Mouse (Mus musculus) ES-Bruce4 (cell line): ENCODE measurements around the gene Neu2. TPM values are rescaled to one million over a fixed set of nuclear protein-coding genes. Genes with fewer than 3 reads are reported as not detected.

ENCODE experiments used
- H3K27ac ChIP-seq: 2 replicates; pipeline ENCODE4 v1.5.1; 2012; ENCODE audit warnings: low read length, inconsistent platforms; ENCODE audit not compliant: insufficient read depth
- H3K27me3 ChIP-seq: 2 replicates; pipeline ENCODE4 v1.6.1; 2012; ENCODE audit warnings: mild to moderate bottlenecking, low read length, inconsistent platforms; ENCODE audit not compliant: control insufficient read depth, poor library complexity, insufficient read depth, severe bottlenecking
- H3K36me3 ChIP-seq: 2 replicates; pipeline ENCODE4 v1.6.1; 2012; ENCODE audit warnings: inconsistent platforms, mild to moderate bottlenecking, low read length, moderate library complexity; ENCODE audit not compliant: control insufficient read depth, poor library complexity, insufficient read depth, severe bottlenecking
- H3K4me1 ChIP-seq: one replicate; pipeline ENCODE4 v1.8.1; 2011; ENCODE audit warnings: low read length; ENCODE audit not compliant: control insufficient read depth, insufficient read depth
- H3K4me3 ChIP-seq: 2 replicates; pipeline ENCODE4 v1.5.1; 2011; ENCODE audit warnings: low read depth, mild to moderate bottlenecking, low read length
- H3K9ac ChIP-seq: 2 replicates; pipeline ENCODE4 v1.6.1; 2012; ENCODE audit warnings: low read depth, mild to moderate bottlenecking, inconsistent platforms; ENCODE audit not compliant: poor library complexity, severe bottlenecking
- H3K9me3 ChIP-seq: replicated peaks from 2 replicates; pipeline ENCODE4 v1.6.1; 2012; ENCODE audit warnings: mild to moderate bottlenecking, low read length, inconsistent platforms; ENCODE audit not compliant: control insufficient read depth, poor library complexity, insufficient read depth, severe bottlenecking
- CTCF ChIP-seq: IDR thresholded peaks from one replicate; pipeline ENCODE4 v1.8.1; 2011; ENCODE audit warnings: low read depth, low read length
- EP300 ChIP-seq: IDR thresholded peaks from 2 replicates; pipeline ENCODE4 v1.6.1; 2011; ENCODE audit warnings: low read depth, low read length; ENCODE audit not compliant: insufficient read depth
- POLR2A ChIP-seq: IDR thresholded peaks from one replicate; pipeline ENCODE4 v1.8.1; 2011; ENCODE audit warnings: low read length; ENCODE audit not compliant: insufficient read depth
- polyA plus RNA-seq: library from polyadenylated mRNA; stranded (reverse); fragments of >200 nt; gene quantifications from 2 replicates; pipeline ENCODE4 v1.2.4, GENCODE M21; 2011; ENCODE audit warnings: low read depth; ENCODE audit not compliant: missing spikeins, insufficient read depth, insufficient read length

Gene Neu2
- polyA plus RNA-seq, 1 experiment: not detected

- Histone ChIP-seq H3K36me3 (no peaks in the 10 kb centered on the region), H3K9me3 (no peaks in the 10 kb centered on the region), H3K9ac (no peak overlapping the region), H3K27me3 (no peaks in the 10 kb centered on the region), H3K4me3 (no peak overlapping the region), H3K4me1 (no peaks in the 10 kb centered on the region), H3K27ac (no peak overlapping the region)
- TF ChIP-seq POLR2A (no peak), CTCF (no peak), EP300 (no peak)
These were observed 112.2 kb downstream of the Neu2 start for GRCm38 (mm10) chr1:87621858-87622279.

- Histone ChIP-seq H3K4me3 (no peak overlapping the region), H3K27me3 (no peaks in the 10 kb centered on the region), H3K9me3 (no peaks in the 10 kb centered on the region), H3K9ac (no peak overlapping the region), H3K4me1 (no peaks in the 10 kb centered on the region), H3K36me3 (no peaks in the 10 kb centered on the region), H3K27ac (no peak overlapping the region)
- TF ChIP-seq POLR2A (no peak), CTCF (no peak), EP300 (no peak)
These were observed 114.4 kb downstream of the Neu2 start for GRCm38 (mm10) chr1:87623977-87624666.

GRCm38 (mm10) chr1:87624826-87625225, 115.1 kb downstream of the Neu2 start:
- H3K36me3 ChIP-seq: no peaks in the 10 kb centered on the region
- no peaks in the 10 kb centered on the region for H3K4me1 ChIP-seq
- H3K9ac ChIP-seq: no peak overlapping the region
- TF ChIP-seq CTCF: no peak
- TF ChIP-seq POLR2A: no peak
- TF ChIP-seq EP300: no peak
- H3K27ac ChIP-seq: no peak overlapping the region
- H3K4me3 ChIP-seq: no peak overlapping the region
- H3K27me3 ChIP-seq: no peaks in the 10 kb centered on the region
- no peaks in the 10 kb centered on the region for H3K9me3 ChIP-seq

- H3K9me3 ChIP-seq: no peaks in the 10 kb centered on the region
- no peaks in the 10 kb centered on the region; the same call in 1 of the 2 replicates for H3K27me3 ChIP-seq
- no peak for TF ChIP-seq EP300
- no peak for TF ChIP-seq POLR2A
- no peak overlapping the region for H3K27ac ChIP-seq
- no peak overlapping the region for H3K4me3 ChIP-seq
- no peak overlapping the region for H3K9ac ChIP-seq
- H3K4me1 ChIP-seq: no peaks in the 10 kb centered on the region
- H3K36me3 ChIP-seq: no peaks in the 10 kb centered on the region
These were observed 115.8 kb downstream of the Neu2 start for GRCm38 (mm10) chr1:87625254-87626025.

GRCm38 (mm10) chr1:87626344-87626743, 116.7 kb downstream of the Neu2 start:
- no peak overlapping the region for H3K9ac ChIP-seq
- no peaks in the 10 kb centered on the region for H3K36me3 ChIP-seq
- no peak overlapping the region for H3K4me3 ChIP-seq
- no peak overlapping the region for H3K27ac ChIP-seq
- H3K27me3 ChIP-seq: no peaks in the 10 kb centered on the region; the same call in 1 of the 2 replicates
- no peak for TF ChIP-seq CTCF
- TF ChIP-seq EP300: no peak
- TF ChIP-seq POLR2A: no peak
- no peaks in the 10 kb centered on the region for H3K9me3 ChIP-seq
- H3K4me1 ChIP-seq: no peaks in the 10 kb centered on the region

- H3K9ac ChIP-seq: no peak overlapping the region
- TF ChIP-seq EP300 (no peak), POLR2A (no peak), CTCF (no peak)
- no peaks in the 10 kb centered on the region for H3K9me3 ChIP-seq
- no peaks in the 10 kb centered on the region for H3K4me1 ChIP-seq
- no peaks in the 10 kb centered on the region; the same call in 1 of the 2 replicates for H3K27me3 ChIP-seq
- H3K4me3 ChIP-seq: no peak overlapping the region
- H3K36me3 ChIP-seq: no peaks in the 10 kb centered on the region
- H3K27ac ChIP-seq: no peak overlapping the region
These were observed 118.4 kb downstream of the Neu2 start for GRCm38 (mm10) chr1:87628085-87628484.
